Mouse (Mus musculus) heart, postnatal 0 days (tissue): ENCODE data around the gene Parva. TPM values are rescaled to one million over a fixed set of nuclear protein-coding genes. Genes with fewer than 3 reads are reported as not detected.
A peak's percentile ranks its signal among the peaks of the same experiment; 100 is the strongest.

Experiments
- ATAC-seq: fragments of 200-750 bp; cut with Nextera tagmentation; 2 replicates; pipeline ENCODE4 v1.8.0; 2017; ENCODE audit warnings: low read depth, moderate number of reproducible peaks, moderate library complexity; ENCODE audit not compliant: insufficient read depth
- DNase-seq: peaks from one replicate; pipeline ENCODE4 v3.0.0-alpha.2; 2016; ENCODE audit warnings: low spot score
- H3K27ac ChIP-seq: fragments of 300-500 bp; sonication (generic); 2 replicates; pipeline ENCODE4 v1.5.1; 2014; ENCODE audit warnings: low read depth, mild to moderate bottlenecking
- H3K27me3 ChIP-seq: fragments of 300-500 bp; sonication (generic); 2 replicates; pipeline ENCODE4 v1.6.1; 2014; ENCODE audit warnings: low read length, mixed read lengths; ENCODE audit not compliant: control insufficient read depth, insufficient read depth
- H3K36me3 ChIP-seq: fragments of 300-500 bp; sonication (generic); replicated peaks from 2 replicates; pipeline ENCODE4 v1.6.1; 2014; ENCODE audit warnings: low read length, mixed read lengths; ENCODE audit not compliant: control insufficient read depth, insufficient read depth
- H3K4me1 ChIP-seq: fragments of 300-500 bp; sonication (generic); 2 replicates; pipeline ENCODE4 v1.6.1; 2014; ENCODE audit warnings: antibody characterized with exemption; ENCODE audit not compliant: control insufficient read depth, insufficient read depth
- H3K4me2 ChIP-seq: fragments of 300-500 bp; sonication (generic); 2 replicates; pipeline ENCODE4 v1.6.1; 2014; ENCODE audit warnings: low read depth, mild to moderate bottlenecking, low read length, moderate library complexity
- H3K4me3 ChIP-seq: fragments of 300-500 bp; sonication (generic); 2 replicates; pipeline ENCODE4 v1.5.1; 2014; ENCODE audit warnings: low read depth, low read length
- H3K9ac ChIP-seq: fragments of 300-500 bp; sonication (generic); replicated peaks from 2 replicates; pipeline ENCODE4 v1.6.1; 2014; ENCODE audit warnings: low read depth, low read length, mixed read lengths
- H3K9me3 ChIP-seq: fragments of 300-500 bp; sonication (generic); replicated peaks from 2 replicates; pipeline ENCODE4 v1.6.1; 2016; ENCODE audit warnings: low read length; ENCODE audit not compliant: control insufficient read depth
- CTCF ChIP-seq: IDR thresholded peaks from 2 replicates; pipeline ENCODE4 v1.5.1; 2016; ENCODE audit warnings: antibody characterized with exemption, control low read depth, low read depth
- EP300 ChIP-seq: IDR thresholded peaks from 2 replicates; pipeline ENCODE4 v1.6.1; 2016; ENCODE audit warnings: antibody characterized with exemption, low read depth
- WGBS: fragments of 180-500 bp; shearing (Covaris S2); extraction: QIAGEN DNeasy Blood & Tissue Kit; methylation state at CpG from one replicate; pipeline ENCODE4 v1.1.7; 2014; 5-methylcytosine and 5-hydroxymethylcytosine counted together
- polyA plus RNA-seq: library from polyadenylated mRNA; unstranded; fragments of >200 nt; fragmentation: Nextera tagmentation; extraction: Ambion mirVana; gene quantifications from 2 replicates; pipeline ENCODE4 v1.2.1, GENCODE M21; 2015
- total RNA-seq: library from RNA; depleted of rRNA; stranded (reverse); fragments of >200 nt; gene quantifications from 2 replicates; pipeline ENCODE4 v1.2.3, GENCODE M21; 2014; ENCODE audit warnings: low replicate concordance

Parva gene
- total and polyA plus RNA-seq, 2 experiments from 2014 or later: 39.7 to 53.0 TPM

GRCm38 (mm10) chr7:112466786-112467185, 39.5 kb downstream of the Parva start:
- H3K27me3 ChIP-seq: no peaks in the 10 kb centered on the region
- H3K27ac ChIP-seq: peak overlapping the region; percentile 73
- H3K9me3 ChIP-seq: no peaks in the 10 kb centered on the region
- 64% methylated on average over 3 of the region's 3 CpGs for WGBS
- 0 out of 2 replicates have a peak, but pooled peaks cover 3% of the 10 kb centered on the region for H3K36me3 ChIP-seq
- no peak overlapping the region for H3K4me2 ChIP-seq
- TF ChIP-seq CTCF (no peak), EP300 (no peak)
- DNase-seq (no peak), ATAC-seq (no peak)
- no peak overlapping the region for H3K4me3 ChIP-seq
- peaks cover 37% of the 10 kb centered on the region for H3K4me1 ChIP-seq
- H3K9ac ChIP-seq: no peak overlapping the region

DNA sequence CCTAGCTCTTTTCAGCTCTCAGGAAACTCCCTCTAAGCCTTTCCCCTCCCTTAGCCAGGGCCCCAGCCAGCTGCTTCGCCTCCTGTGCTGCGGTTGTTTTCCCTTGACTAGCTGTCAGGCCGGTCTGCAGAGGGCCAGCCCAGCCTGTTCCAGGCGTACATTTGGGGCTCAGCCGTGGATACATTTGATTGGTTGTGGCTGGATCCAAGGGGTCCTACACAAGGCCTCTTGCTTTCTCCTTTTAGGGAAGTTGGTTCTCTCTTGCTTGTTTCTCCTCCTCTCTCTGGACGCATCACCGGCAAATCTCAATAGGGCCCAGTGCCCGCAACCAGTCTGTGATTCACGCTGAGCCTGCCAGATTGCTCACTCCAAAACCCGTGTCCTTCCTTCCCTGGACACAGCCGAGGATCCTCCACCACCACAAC, 40.4 kb downstream of the Parva start:
- Histone ChIP-seq H3K27ac (peak overlapping the region; percentile 73), H3K9ac (peak overlapping the region; percentile 34; the same call in 1 of the 2 replicates), H3K4me3 (no peak overlapping the region), H3K4me2 (no peak overlapping the region), H3K9me3 (no peaks in the 10 kb centered on the region), H3K27me3 (no peaks in the 10 kb centered on the region), H3K36me3 (0 out of 2 replicates have a peak, but pooled peaks cover 3% of the 10 kb centered on the region), H3K4me1 (peaks cover 42% of the 10 kb centered on the region)
- 24% methylated on average over 11 of the region's 11 CpGs for WGBS
- peak; percentile 73 for ATAC-seq
- DNase-seq: peak; percentile 58
- TF ChIP-seq EP300: no peak
- TF ChIP-seq CTCF: no peak

DNA sequence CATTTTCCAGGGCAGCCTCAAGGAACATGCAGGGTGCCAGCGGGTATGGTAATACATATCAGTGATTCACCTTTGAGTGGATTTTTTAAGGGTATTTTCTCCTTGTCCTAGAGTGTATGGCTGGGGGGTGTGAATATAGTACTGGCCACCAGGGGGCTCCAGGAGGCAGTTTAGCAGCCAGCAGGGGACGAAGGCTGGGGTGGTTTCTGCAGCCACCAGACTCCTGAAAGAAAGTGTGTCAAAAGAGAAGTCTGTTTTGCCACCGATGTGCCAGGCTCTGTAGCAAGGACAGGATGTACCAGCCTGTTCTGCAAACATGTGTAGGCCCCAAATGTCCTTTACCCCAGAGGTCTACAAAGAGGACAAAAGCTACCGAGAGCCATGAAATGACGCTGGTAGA, 42.5 kb downstream of the Parva start:
- H3K27me3 ChIP-seq: no peaks in the 10 kb centered on the region
- no peak overlapping the region for H3K4me3 ChIP-seq
- TF ChIP-seq CTCF (peak; percentile 88), EP300 (peak; percentile 46; the same call in 1 of the 2 replicates)
- peaks cover 39% of the 10 kb centered on the region for H3K4me1 ChIP-seq
- no peak overlapping the region for H3K4me2 ChIP-seq
- no peak overlapping the region for H3K9ac ChIP-seq
- no peak overlapping the region for H3K27ac ChIP-seq
- ATAC-seq (peak; percentile 65), DNase-seq (peak; percentile 84)
- 0 out of 2 replicates have a peak, but pooled peaks cover 3% of the 10 kb centered on the region for H3K36me3 ChIP-seq
- 31% methylated on average over 5 of the region's 5 CpGs for WGBS
- no peaks in the 10 kb centered on the region for H3K9me3 ChIP-seq

DNA sequence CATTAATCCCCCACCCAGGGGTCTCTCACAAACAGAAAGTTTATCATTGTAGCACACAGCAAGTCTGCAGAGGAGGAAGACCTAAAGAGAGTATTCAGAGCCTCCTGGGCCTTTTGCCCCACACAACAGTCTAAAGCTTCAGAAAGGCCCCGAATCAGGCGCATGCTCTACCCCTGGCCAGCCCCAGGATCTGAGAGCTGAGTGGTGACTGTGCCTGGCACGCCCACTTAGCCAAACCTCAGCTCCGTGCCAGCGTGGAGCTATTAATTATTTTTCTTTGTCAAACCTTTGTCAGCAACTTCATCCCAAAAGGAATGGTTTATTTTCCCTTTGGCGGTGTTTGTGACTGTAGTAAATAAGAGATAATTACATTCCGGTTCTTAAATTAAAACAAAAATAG, 44.0 kb downstream of the Parva start:
- WGBS: 46% methylated on average over 7 of the region's 7 CpGs

DNA sequence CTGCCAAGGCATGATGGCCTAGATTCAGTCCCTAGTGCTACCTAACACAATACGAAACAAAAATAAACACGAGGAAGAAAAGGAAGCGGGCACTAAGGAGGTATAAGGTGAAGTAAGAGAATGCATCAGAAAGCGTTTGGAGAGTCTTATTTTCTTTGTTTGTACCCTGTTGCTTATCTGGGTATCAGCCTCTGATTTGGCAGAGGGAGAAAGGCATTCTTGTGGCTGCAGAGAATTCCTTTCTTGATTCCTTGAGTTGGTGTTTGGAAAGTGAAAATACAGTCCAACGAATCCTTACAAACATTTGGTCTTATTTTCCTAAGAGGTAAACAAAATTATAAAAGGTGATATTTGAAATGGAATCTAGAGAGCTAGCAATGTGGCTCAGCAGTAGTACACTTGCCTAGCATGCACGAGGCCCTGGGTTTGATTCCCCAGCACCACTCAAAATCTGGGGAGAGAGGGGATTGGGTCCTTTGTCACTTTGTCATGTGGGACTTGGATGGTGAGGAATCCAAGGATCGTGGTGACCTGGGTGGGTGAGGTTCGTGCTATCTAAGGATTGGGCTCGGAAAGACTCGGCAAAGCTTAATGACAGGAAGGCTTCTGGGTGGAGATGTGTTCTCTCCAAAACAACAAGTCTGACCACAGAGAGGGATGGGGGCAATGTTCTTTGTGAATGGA, 44.9 kb downstream of the Parva start:
- Histone ChIP-seq H3K36me3 (no peaks in the 10 kb centered on the region), H3K27ac (0 out of 2 replicates have a peak overlapping the region, but pooled peaks have one; percentile 20), H3K27me3 (no peaks in the 10 kb centered on the region), H3K4me1 (peaks cover 36% of the 10 kb centered on the region), H3K4me3 (no peak overlapping the region), H3K9ac (no peak overlapping the region), H3K9me3 (no peaks in the 10 kb centered on the region), H3K4me2 (no peak overlapping the region)
- DNase-seq (no peak), ATAC-seq (no peak)
- WGBS: 57% methylated on average over 10 of the region's 10 CpGs
- TF ChIP-seq EP300 (no peak), CTCF (no peak)

More for the DNA sequence above, 44.0 kb downstream of the Parva start:
- TF ChIP-seq EP300 (no peak), CTCF (no peak)
- no peaks in the 10 kb centered on the region for H3K36me3 ChIP-seq
- peak overlapping the region; percentile 30; the same call in 1 of the 2 replicates for H3K27ac ChIP-seq
- H3K4me3 ChIP-seq: no peak overlapping the region
- no peaks in the 10 kb centered on the region for H3K9me3 ChIP-seq
- no peaks in the 10 kb centered on the region for H3K27me3 ChIP-seq
- H3K4me1 ChIP-seq: peaks cover 39% of the 10 kb centered on the region
- DNase-seq (no peak), ATAC-seq (no peak)
- peak overlapping the region; percentile 6; the same call in 1 of the 2 replicates for H3K9ac ChIP-seq
- H3K4me2 ChIP-seq: no peak overlapping the region
